Mouse (Mus musculus) embryonic facial prominence, embryonic 10.5 days (tissue): ENCODE data around the gene Ric8a. TPM values are rescaled to one million over a fixed set of nuclear protein-coding genes. Genes with fewer than 3 reads are reported as not detected.

ENCODE experiments used
- DNase-seq: peaks from one replicate; pipeline ENCODE4 v3.0.0-alpha.2; 2017; ENCODE audit warnings: low spot score
- H3K27ac ChIP-seq: fragments of 300-500 bp; sonication (generic); replicated peaks from 2 replicates; pipeline ENCODE4 v1.5.1; 2016; ENCODE audit warnings: mild to moderate bottlenecking
- H3K27me3 ChIP-seq: fragments of 300-500 bp; sonication (generic); replicated peaks from 2 replicates; pipeline ENCODE4 v1.6.1; 2016; ENCODE audit warnings: low read depth, mild to moderate bottlenecking; ENCODE audit not compliant: poor library complexity, severe bottlenecking
- H3K36me3 ChIP-seq: fragments of 300-500 bp; sonication (generic); replicated peaks from 2 replicates; pipeline ENCODE4 v1.6.1; 2016; ENCODE audit warnings: mild to moderate bottlenecking, moderate library complexity
- H3K4me1 ChIP-seq: fragments of 300-500 bp; sonication (generic); 2 replicates; pipeline ENCODE4 v1.6.1; 2016
- H3K4me3 ChIP-seq: fragments of 300-500 bp; sonication (generic); 2 replicates; pipeline ENCODE4 v1.5.1; 2016; ENCODE audit warnings: mild to moderate bottlenecking, moderate library complexity
- H3K9me3 ChIP-seq: fragments of 300-500 bp; sonication (generic); 2 replicates; pipeline ENCODE4 v1.6.1; 2016; ENCODE audit warnings: mild to moderate bottlenecking
- WGBS: fragments of 180-500 bp; shearing (Covaris S2); methylation state at CpG from one replicate; pipeline ENCODE4 v1.1.7; 2016; 5-methylcytosine and 5-hydroxymethylcytosine counted together
- polyA plus RNA-seq: library from polyadenylated mRNA; unstranded; fragments of >200 nt; fragmentation: Nextera tagmentation; extraction: Ambion mirVana; gene quantifications from 2 replicates; pipeline ENCODE4 v1.2.1, GENCODE M21; 2016

Ric8a gene
- polyA plus RNA-seq, 1 experiment from 2014 or later, result 57.7 TPM

DNA sequence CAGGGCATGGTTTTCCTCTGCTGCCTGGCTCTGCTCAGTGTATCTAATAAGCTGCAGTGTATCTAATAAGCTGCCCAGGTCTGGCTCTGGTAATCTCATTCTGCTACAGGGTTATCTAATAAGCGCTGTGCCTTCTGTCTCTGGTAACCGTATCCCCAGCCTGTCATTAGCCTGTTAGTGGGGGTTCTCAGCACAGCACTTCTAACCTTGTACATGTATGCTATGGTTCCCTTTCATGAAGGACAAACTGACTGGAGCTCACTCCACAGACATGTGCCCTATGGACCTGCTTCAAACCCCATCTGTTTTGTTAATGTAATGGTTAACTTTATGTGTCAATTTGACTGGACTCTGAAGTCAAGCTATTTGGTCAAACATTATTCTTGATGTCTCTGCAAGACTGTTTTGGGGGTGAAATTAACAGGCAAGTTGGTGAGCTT lies 48.9 kb downstream of the Ric8a start:
- Histone ChIP-seq H3K4me3 (no peak overlapping the region), H3K9me3 (no peaks in the 10 kb centered on the region), H3K36me3 (no peaks in the 10 kb centered on the region), H3K27me3 (no peaks in the 10 kb centered on the region; the same call in 1 of the 2 replicates), H3K27ac (no peak overlapping the region), H3K4me1 (peaks cover 31% of the 10 kb centered on the region)
- no peak for DNase-seq
- 83% methylated on average over 2 of the region's 2 CpGs for WGBS

- H3K4me3 ChIP-seq, result no peak overlapping the region
- no peaks in the 10 kb centered on the region for H3K9me3 ChIP-seq
- no peak for DNase-seq
- 87% methylated on average over 13 of the region's 13 CpGs for WGBS
- peaks cover 26% of the 10 kb centered on the region for H3K4me1 ChIP-seq
- no peak overlapping the region for H3K27ac ChIP-seq
- H3K27me3 ChIP-seq, result no peaks in the 10 kb centered on the region; the same call in 1 of the 2 replicates
- H3K36me3 ChIP-seq, result no peaks in the 10 kb centered on the region
These were observed 50.4 kb downstream of the Ric8a start for GRCm38 (mm10) chr7:140907131-140907530.

DNA sequence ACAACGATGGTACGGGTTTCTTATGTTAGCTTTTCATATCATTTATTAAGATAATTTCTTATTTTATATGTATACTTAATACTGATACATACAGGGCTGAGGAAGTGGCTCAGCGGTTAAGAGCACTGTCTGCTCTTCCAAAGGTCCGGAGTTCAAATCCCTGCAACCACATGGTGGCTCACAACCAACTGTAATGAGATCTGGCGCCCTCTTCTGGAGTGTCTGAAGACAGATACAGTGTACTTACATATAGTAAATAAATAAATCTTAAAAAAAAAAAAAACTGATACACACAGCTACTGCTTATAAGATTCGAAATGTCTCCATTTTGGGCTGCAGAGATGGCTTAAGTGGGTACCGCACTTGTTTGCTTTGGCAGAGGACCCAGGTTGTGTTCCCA lies 50.9 kb downstream of the Ric8a start:
- H3K27ac ChIP-seq, result no peak overlapping the region
- no peak for DNase-seq
- H3K4me3 ChIP-seq, result no peak overlapping the region
- WGBS, result 86% methylated on average over 7 of the region's 7 CpGs
- H3K4me1 ChIP-seq, result peaks cover 20% of the 10 kb centered on the region
- H3K9me3 ChIP-seq, result no peaks in the 10 kb centered on the region
- no peaks in the 10 kb centered on the region; the same call in 1 of the 2 replicates for H3K27me3 ChIP-seq
- H3K36me3 ChIP-seq, result no peaks in the 10 kb centered on the region

DNA sequence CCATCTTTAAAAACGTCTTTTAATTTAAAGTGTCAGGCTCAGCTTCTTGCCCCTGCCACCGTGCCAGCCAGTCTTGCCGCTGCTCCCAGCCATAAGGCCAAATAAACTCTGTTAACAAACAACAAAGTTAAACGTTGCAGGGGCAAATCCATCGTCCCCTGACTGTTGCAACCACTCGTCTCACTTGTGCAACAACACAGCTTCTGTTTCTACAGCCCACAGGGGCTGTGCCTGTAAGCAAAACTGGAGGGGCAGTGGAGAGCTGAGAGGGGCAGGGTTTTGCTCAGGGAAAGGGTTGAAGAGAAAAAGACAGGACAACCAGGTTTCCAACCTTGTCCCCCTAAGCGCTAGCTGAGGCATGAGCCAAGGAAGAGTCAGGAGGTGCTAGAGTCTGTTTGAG lies 51.4 kb downstream of the Ric8a start:
- no peaks in the 10 kb centered on the region for H3K9me3 ChIP-seq
- H3K4me1 ChIP-seq, result peaks cover 19% of the 10 kb centered on the region
- 48% methylated on average over 7 of the region's 7 CpGs for WGBS
- H3K27me3 ChIP-seq, result no peaks in the 10 kb centered on the region; the same call in 1 of the 2 replicates
- H3K36me3 ChIP-seq, result no peaks in the 10 kb centered on the region
- no peak for DNase-seq
- no peak overlapping the region for H3K27ac ChIP-seq
- peak overlapping the region; percentile 53; the same call in 1 of the 2 replicates for H3K4me3 ChIP-seq

DNA sequence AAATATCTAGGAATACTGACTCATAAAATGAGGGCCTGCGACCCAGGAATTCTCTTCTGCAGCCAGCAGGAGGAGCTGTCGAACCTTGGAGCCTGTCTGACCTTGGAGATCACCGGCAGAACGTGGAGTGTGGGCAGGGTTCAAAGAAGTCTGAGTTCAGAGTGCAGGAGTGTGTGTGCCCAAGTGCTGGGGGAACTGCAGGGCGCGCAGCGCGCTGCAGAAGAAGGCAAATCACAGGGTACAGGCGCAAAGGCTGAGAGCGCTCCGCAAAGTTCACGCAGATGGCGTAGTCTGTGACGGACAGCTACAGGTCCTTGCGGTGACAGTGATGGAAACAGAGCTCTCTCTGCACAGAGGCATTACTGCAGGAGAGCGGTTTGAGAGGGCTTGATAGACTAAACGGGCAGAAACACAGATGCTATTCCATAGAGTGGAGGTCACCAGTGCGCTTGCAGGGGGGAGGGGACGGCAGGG lies 51.9 kb downstream of the Ric8a start:
- Histone ChIP-seq H3K4me3 (peak overlapping the region; percentile 53), H3K9me3 (no peaks in the 10 kb centered on the region), H3K36me3 (no peaks in the 10 kb centered on the region), H3K27ac (0 out of 2 replicates have a peak overlapping the region, but pooled peaks have one; percentile 25), H3K4me1 (peaks cover 17% of the 10 kb centered on the region), H3K27me3 (no peaks in the 10 kb centered on the region; the same call in 1 of the 2 replicates)
- 2% methylated on average over 19 of the region's 19 CpGs for WGBS
- DNase-seq, result peak; percentile 85

DNA sequence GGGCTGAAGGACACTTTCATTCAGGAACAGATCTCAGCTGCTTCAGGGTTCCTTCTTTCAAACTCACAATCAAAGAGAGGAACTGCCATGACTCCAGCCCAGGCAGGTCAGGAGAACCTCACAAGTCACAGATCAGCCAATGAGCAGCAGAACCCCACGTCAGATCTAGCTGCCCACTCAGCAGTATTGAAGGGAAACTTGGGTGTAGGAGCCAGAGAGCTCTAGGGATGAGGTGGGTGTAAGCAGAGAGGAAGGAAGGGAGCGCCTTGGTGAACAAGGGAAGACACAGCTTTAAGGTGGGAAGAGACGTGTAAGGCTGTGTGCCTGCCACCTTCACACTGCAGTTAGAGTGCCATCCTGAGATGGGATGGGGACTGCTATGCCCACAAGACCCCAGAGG lies 55.5 kb downstream of the Ric8a start:
- Histone ChIP-seq H3K4me3 (no peak overlapping the region), H3K27ac (no peak overlapping the region), H3K9me3 (no peaks in the 10 kb centered on the region), H3K27me3 (peaks cover 3% of the 10 kb centered on the region; the same call in 1 of the 2 replicates), H3K4me1 (peaks cover 17% of the 10 kb centered on the region), H3K36me3 (no peaks in the 10 kb centered on the region)
- 64% methylated on average over 3 of the region's 3 CpGs for WGBS
- DNase-seq, result no peak

- H3K4me1 ChIP-seq, result peaks cover 17% of the 10 kb centered on the region
- WGBS, result 66% methylated on average over 5 of the region's 5 CpGs
- H3K27me3 ChIP-seq, result peaks cover 7% of the 10 kb centered on the region; the same call in 1 of the 2 replicates
- no peak overlapping the region for H3K4me3 ChIP-seq
- no peaks in the 10 kb centered on the region for H3K36me3 ChIP-seq
- no peaks in the 10 kb centered on the region for H3K9me3 ChIP-seq
- DNase-seq, result no peak
- no peak overlapping the region for H3K27ac ChIP-seq
These were observed 56.2 kb downstream of the Ric8a start for GRCm38 (mm10) chr7:140912846-140913482.

Other genes starting within 250 kb of the Ric8a start
- not detected in 2 replicates for gene Olfr61, start 228.0 kb upstream of the Ric8a start, polyA plus RNA-seq
- gene Olfr53, start 210.5 kb upstream of the Ric8a start, polyA plus RNA-seq, result not detected in 2 replicates
- gene Olfr539, start 197.0 kb upstream of the Ric8a start, polyA plus RNA-seq, result not detected in 2 replicates
- not detected in 2 replicates for gene Olfr45, start 175.0 kb upstream of the Ric8a start, polyA plus RNA-seq
- not detected in 2 replicates for gene Olfr541, start 159.7 kb upstream of the Ric8a start, polyA plus RNA-seq
- gene Cyp2e1, start 93.2 kb upstream of the Ric8a start, polyA plus RNA-seq, result not detected in 2 replicates
- 0.10 and 0.14 TPM in 2 replicates for gene Syce1, start 69.1 kb upstream of the Ric8a start, polyA plus RNA-seq
- 2.9 and 3.6 TPM in 2 replicates for gene Zfp941, start 34.8 kb upstream of the Ric8a start, polyA plus RNA-seq
- gene Urah, start 21.9 kb upstream of the Ric8a start, polyA plus RNA-seq, result 1.8 and 1.9 TPM in 2 replicates
- gene Scgb1c1, start 11.4 kb upstream of the Ric8a start, polyA plus RNA-seq, result not detected in 2 replicates
- not detected in 2 replicates for gene Odf3, start 9.2 kb upstream of the Ric8a start, polyA plus RNA-seq
- 0.22 TPM in 1 of 2 replicates, not detected in the other for gene Gm45785, start 626 bp upstream of the Ric8a start, polyA plus RNA-seq
- 22.4 and 23.0 TPM in 2 replicates for gene Bet1l, start 620 bp downstream of the Ric8a start, polyA plus RNA-seq
- 332 TPM in 2 replicates for gene Psmd13, start 25.0 kb downstream of the Ric8a start, polyA plus RNA-seq
- gene Sirt3, start 25.4 kb downstream of the Ric8a start, polyA plus RNA-seq, result 22.6 and 24.5 TPM in 2 replicates
- gene Cox8b, start 43.5 kb downstream of the Ric8a start, polyA plus RNA-seq, result not detected in 2 replicates
- 0.19 TPM in 1 of 2 replicates, not detected in the other for gene Nlrp6, start 63.9 kb downstream of the Ric8a start, polyA plus RNA-seq
- 13.5 and 14.3 TPM in 2 replicates for gene Pgghg, start 84.4 kb downstream of the Ric8a start, polyA plus RNA-seq
- gene Ifitm5, start 93.3 kb downstream of the Ric8a start, polyA plus RNA-seq, result 2.9 and 3.8 TPM in 2 replicates
- gene Gm45717, start 99.0 kb downstream of the Ric8a start, polyA plus RNA-seq, result 0.52 TPM in 1 of 2 replicates, not detected in the other
- 602 and 668 TPM in 2 replicates for gene Ifitm2, start 99.0 kb downstream of the Ric8a start, polyA plus RNA-seq
- 8.7 and 13.4 TPM in 2 replicates for gene Ifitm1, start 110.3 kb downstream of the Ric8a start, polyA plus RNA-seq
- gene Ifitm3, start 153.8 kb downstream of the Ric8a start, polyA plus RNA-seq, result 42.6 and 44.7 TPM in 2 replicates
- gene Ifitm6, start 161.0 kb downstream of the Ric8a start, polyA plus RNA-seq, result not detected in 2 replicates
- gene Gm17387, start 172.2 kb downstream of the Ric8a start, polyA plus RNA-seq, result not detected in 2 replicates
- gene B4galnt4, start 204.1 kb downstream of the Ric8a start, polyA plus RNA-seq, result 26.5 and 27.7 TPM in 2 replicates
- 9.4 and 9.6 TPM in 2 replicates for gene Pkp3, start 221.3 kb downstream of the Ric8a start, polyA plus RNA-seq
- 2.2 and 2.3 TPM in 2 replicates for gene Sigirr, start 243.6 kb downstream of the Ric8a start, polyA plus RNA-seq